Mouse (Mus musculus) liver, adult 2 months (tissue): Measurements from ENCODE around the gene Mogat2. TPM values are rescaled to one million over a fixed set of nuclear protein-coding genes. Genes with fewer than 3 reads are reported as not detected.

Source experiments
- DNase-seq: peaks from one replicate; pipeline ENCODE4 v3.0.0-alpha.2; 2011; ENCODE audit warnings: low read depth, low spot score; ENCODE audit errors: extremely low read depth
- H3K27ac ChIP-seq: fragments of 200-500 bp; replicated peaks from 2 replicates; pipeline ENCODE4 v1.5.1; 2012; ENCODE audit warnings: low read depth, mild to moderate bottlenecking, control low read depth, inconsistent platforms, low read length; ENCODE audit not compliant: insufficient read depth
- H3K27me3 ChIP-seq: fragments of 200-500 bp; 2 replicates; pipeline ENCODE4 v1.6.1; 2012; ENCODE audit warnings: mild to moderate bottlenecking, moderate library complexity, low read length, inconsistent platforms; ENCODE audit not compliant: control insufficient read depth, insufficient read depth
- H3K36me3 ChIP-seq: fragments of 200-500 bp; 2 replicates; pipeline ENCODE4 v1.6.1; 2012; ENCODE audit warnings: low read length, inconsistent platforms; ENCODE audit not compliant: control insufficient read depth, insufficient read depth
- H3K4me1 ChIP-seq: fragments of 200-500 bp; 2 replicates; pipeline ENCODE4 v1.6.1; 2011; ENCODE audit warnings: low read length; ENCODE audit not compliant: control insufficient read depth, insufficient read depth
- H3K4me3 ChIP-seq: fragments of 200-500 bp; 2 replicates; pipeline ENCODE4 v1.5.1; 2011; ENCODE audit warnings: low read depth, mild to moderate bottlenecking, control low read depth, low read length, moderate library complexity; ENCODE audit not compliant: insufficient read depth
- H3K79me2 ChIP-seq: fragments of 200-500 bp; 2 replicates; pipeline ENCODE4 v1.6.1; 2012; ENCODE audit warnings: inconsistent platforms, mild to moderate bottlenecking, low read length, moderate library complexity; ENCODE audit not compliant: control insufficient read depth, insufficient read depth
- H3K9ac ChIP-seq: fragments of 200-500 bp; 2 replicates; pipeline ENCODE4 v1.6.1; 2012; ENCODE audit warnings: low read depth, mild to moderate bottlenecking, control low read depth, inconsistent platforms, low read length
- CTCF ChIP-seq: fragments of 200-500 bp; IDR thresholded peaks from 2 replicates; pipeline ENCODE4 v1.5.1; 2011; ENCODE audit warnings: low read depth, low read length, control low read depth
- POLR2A ChIP-seq: fragments of 200-500 bp; IDR thresholded peaks from 2 replicates; pipeline ENCODE4 v1.6.1; 2011; ENCODE audit warnings: low read length, control low read depth; ENCODE audit not compliant: insufficient read depth; ENCODE audit errors: extremely low read depth
- WGBS: fragments of 180-500 bp; shearing (Covaris S2); methylation state at CpG from one replicate; pipeline ENCODE4 v1.1.7; 2018; 5-methylcytosine and 5-hydroxymethylcytosine counted together
- polyA plus RNA-seq: library from polyadenylated mRNA; depleted of rRNA; stranded (reverse); fragments of >200 nt; gene quantifications from 2 replicates; pipeline ENCODE4 v1.2.3, GENCODE M21; 2012; rRNA removed
- total RNA-seq: library from RNA; depleted of rRNA; stranded (reverse); fragments of >200 nt; gene quantifications from 2 replicates; pipeline ENCODE4 v1.2.3, GENCODE M21; 2014; rRNA removed

Mogat2 gene
- 0.20 and 0.74 TPM in 2 replicates for total RNA-seq
- polyA plus RNA-seq, result 0.22 and 0.34 TPM in 2 replicates

- no peak for DNase-seq
- Histone ChIP-seq H3K27ac (no peak within 1 kb of the TSS), H3K79me2 (no peaks in the 10 kb centered on the region), H3K4me1 (peaks cover 2% of the 10 kb centered on the region), H3K4me3 (peak within 1 kb of the TSS; percentile 35; the same call in 1 of the 2 replicates), H3K9ac (0 out of 2 replicates have a peak within 1 kb of the TSS, but pooled peaks have one; percentile 37), H3K27me3 (no peaks in the 10 kb centered on the region; the same call in 1 of the 2 replicates), H3K36me3 (no peaks in the 10 kb centered on the region)
- no peak for TF ChIP-seq POLR2A
- TF ChIP-seq CTCF, result no peak
- 1% methylated on average over 13 of the region's 13 CpGs for WGBS
Observed at GRCm38 (mm10) chr7:99238417-99238816, at the start of gene Mogat2. Gene Mogat2, minus strand, starts transcription at chr7:99238619.

GRCm38 (mm10) chr7:99287287-99287686, 48.9 kb upstream of the Mogat2 start:
- TF ChIP-seq POLR2A, result no peak
- no peak for TF ChIP-seq CTCF
- Histone ChIP-seq H3K79me2 (no peaks in the 10 kb centered on the region), H3K4me1 (no peaks in the 10 kb centered on the region), H3K36me3 (no peaks in the 10 kb centered on the region), H3K9ac (no peak overlapping the region), H3K27me3 (no peaks in the 10 kb centered on the region), H3K27ac (no peak overlapping the region), H3K4me3 (no peak overlapping the region)
- 78% methylated on average over 3 of the region's 3 CpGs for WGBS
- no peak for DNase-seq

- TF ChIP-seq CTCF (no peak), POLR2A (no peak)
- Histone ChIP-seq H3K27me3 (no peaks in the 10 kb centered on the region), H3K9ac (no peak overlapping the region), H3K4me1 (no peaks in the 10 kb centered on the region), H3K79me2 (no peaks in the 10 kb centered on the region), H3K4me3 (no peak overlapping the region), H3K27ac (no peak overlapping the region), H3K36me3 (no peaks in the 10 kb centered on the region)
- 80% methylated on average over 8 of the region's 8 CpGs for WGBS
- no peak for DNase-seq
Observed at GRCm38 (mm10) chr7:99279586-99279985, 41.2 kb upstream of the Mogat2 start.

- WGBS, result 73% methylated on average over 8 of the region's 8 CpGs
- DNase-seq, result no peak
Observed at GRCm38 (mm10) chr7:99278309-99278708, 39.9 kb upstream of the Mogat2 start.

GRCm38 (mm10) chr7:99276679-99277078, 38.3 kb upstream of the Mogat2 start:
- Histone ChIP-seq H3K27ac (no peak overlapping the region), H3K36me3 (no peaks in the 10 kb centered on the region), H3K4me3 (no peak overlapping the region), H3K27me3 (no peaks in the 10 kb centered on the region), H3K9ac (no peak overlapping the region), H3K4me1 (no peaks in the 10 kb centered on the region), H3K79me2 (no peaks in the 10 kb centered on the region)
- WGBS, result 69% methylated on average over 1 of the region's 1 CpGs
- TF ChIP-seq CTCF (no peak), POLR2A (no peak)
- DNase-seq, result no peak

More at GRCm38 (mm10) chr7:99278309-99278708, 39.9 kb upstream of the Mogat2 start:
- Histone ChIP-seq H3K79me2 (no peaks in the 10 kb centered on the region), H3K36me3 (no peaks in the 10 kb centered on the region), H3K4me1 (no peaks in the 10 kb centered on the region), H3K9ac (no peak overlapping the region), H3K27ac (no peak overlapping the region), H3K4me3 (no peak overlapping the region), H3K27me3 (no peaks in the 10 kb centered on the region)
- TF ChIP-seq CTCF, result no peak
- TF ChIP-seq POLR2A, result no peak

GRCm38 (mm10) chr7:99275131-99275530, 36.7 kb upstream of the Mogat2 start:
- H3K4me3 ChIP-seq, result no peak overlapping the region
- H3K4me1 ChIP-seq, result no peaks in the 10 kb centered on the region

More at GRCm38 (mm10) chr7:99275131-99275530, 36.7 kb upstream of the Mogat2 start:
- TF ChIP-seq POLR2A, result no peak
- no peak for TF ChIP-seq CTCF
- Histone ChIP-seq H3K27ac (no peak overlapping the region), H3K9ac (no peak overlapping the region), H3K79me2 (no peaks in the 10 kb centered on the region), H3K36me3 (no peaks in the 10 kb centered on the region), H3K27me3 (no peaks in the 10 kb centered on the region)
- whole genome bisulfite sequencing, result 81% methylated on average over 6 of the region's 6 CpGs
- no peak for DNase-seq
